Mouse (Mus musculus) midbrain, embryonic 14.5 days (tissue): ENCODE results near the gene Gm42417. TPM values are rescaled to one million over a fixed set of nuclear protein-coding genes. Genes with fewer than 3 reads are reported as not detected.

Source experiments
- ATAC-seq: fragments of 200-750 bp; cut with Nextera tagmentation; 2 replicates; pipeline ENCODE4 v1.8.0; 2017; ENCODE audit warnings: moderate number of reproducible peaks, moderate library complexity; ENCODE audit not compliant: low FRiP score, low TSS enrichment
- DNase-seq: peaks from one replicate; pipeline ENCODE4 v3.0.0-alpha.2; 2015
- H3K27ac ChIP-seq: fragments of 300-500 bp; sonication (generic); replicated peaks from 2 replicates; pipeline ENCODE4 v1.5.1; 2014; ENCODE audit warnings: mild to moderate bottlenecking, low read depth, low read length, moderate library complexity
- H3K27me3 ChIP-seq: fragments of 300-500 bp; sonication (generic); 2 replicates; pipeline ENCODE4 v1.6.1; 2014; ENCODE audit warnings: low read length, control low read depth, mixed read lengths; ENCODE audit not compliant: control insufficient read depth, insufficient read depth
- H3K36me3 ChIP-seq: fragments of 300-500 bp; sonication (generic); 2 replicates; pipeline ENCODE4 v1.6.1; 2014; ENCODE audit warnings: low read length, control low read depth; ENCODE audit not compliant: control insufficient read depth, insufficient read depth
- H3K4me1 ChIP-seq: fragments of 300-500 bp; sonication (generic); 2 replicates; pipeline ENCODE4 v1.6.1; 2014; ENCODE audit warnings: mild to moderate bottlenecking, antibody characterized with exemption, low read length, control low read depth; ENCODE audit not compliant: control insufficient read depth, insufficient read depth
- H3K4me2 ChIP-seq: fragments of 300-500 bp; sonication (generic); 2 replicates; pipeline ENCODE4 v1.6.1; 2014; ENCODE audit warnings: mild to moderate bottlenecking, low read length, moderate library complexity
- H3K4me3 ChIP-seq: fragments of 300-500 bp; sonication (generic); replicated peaks from 2 replicates; pipeline ENCODE4 v1.5.1; 2014; ENCODE audit warnings: low read depth, low read length
- H3K9ac ChIP-seq: fragments of 300-500 bp; sonication (generic); replicated peaks from 2 replicates; pipeline ENCODE4 v1.6.1; 2014; ENCODE audit warnings: mild to moderate bottlenecking, low read length, moderate library complexity
- H3K9me3 ChIP-seq: fragments of 300-500 bp; sonication (generic); 2 replicates; pipeline ENCODE4 v1.6.1; 2016; ENCODE audit warnings: low read length, control low read depth, mixed read lengths; ENCODE audit not compliant: control insufficient read depth
- WGBS: fragments of 180-500 bp; shearing (Covaris S2); extraction: QIAGEN DNeasy Blood & Tissue Kit; methylation state at CpG from one replicate; pipeline ENCODE4 v1.1.7; 2014; 5-methylcytosine and 5-hydroxymethylcytosine counted together
- polyA plus RNA-seq: library from polyadenylated mRNA; unstranded; fragments of >200 nt; fragmentation: Nextera tagmentation; extraction: Ambion mirVana; gene quantifications from 2 replicates; pipeline ENCODE4 v1.2.1, GENCODE M21; 2014

The Gm42417 gene
- polyA plus RNA-seq, 1 experiment from 2014 or later = not detected

- H3K4me1 ChIP-seq = peaks cover 19% of the 10 kb centered on the region
- no peaks in the 10 kb centered on the region for H3K36me3 ChIP-seq
- DNase-seq (no peak), ATAC-seq (no peak)
- H3K4me3 ChIP-seq = no peak overlapping the region
- H3K4me2 ChIP-seq = no peak overlapping the region
- no peak overlapping the region for H3K9ac ChIP-seq
- H3K27me3 ChIP-seq = no peaks in the 10 kb centered on the region
- H3K27ac ChIP-seq = no peak overlapping the region
- H3K9me3 ChIP-seq = no peaks in the 10 kb centered on the region
- 80% methylated on average over 6 of the region's 6 CpGs for WGBS
Measured at GRCm38 (mm10) chr1:36576991-36577675, 37.9 kb upstream of the Gm42417 start.

GRCm38 (mm10) chr1:36575347-36575746 lies 36.1 kb upstream of the Gm42417 start:
- H3K27me3 ChIP-seq = no peaks in the 10 kb centered on the region
- no peak overlapping the region for H3K4me2 ChIP-seq
- ATAC-seq (no peak), DNase-seq (no peak)
- no peaks in the 10 kb centered on the region for H3K9me3 ChIP-seq
- no peaks in the 10 kb centered on the region for H3K36me3 ChIP-seq
- 73% methylated on average over 6 of the region's 6 CpGs for WGBS
- no peak overlapping the region for H3K4me3 ChIP-seq
- peaks cover 9% of the 10 kb centered on the region for H3K4me1 ChIP-seq
- no peak overlapping the region for H3K27ac ChIP-seq
- H3K9ac ChIP-seq = no peak overlapping the region

DNA sequence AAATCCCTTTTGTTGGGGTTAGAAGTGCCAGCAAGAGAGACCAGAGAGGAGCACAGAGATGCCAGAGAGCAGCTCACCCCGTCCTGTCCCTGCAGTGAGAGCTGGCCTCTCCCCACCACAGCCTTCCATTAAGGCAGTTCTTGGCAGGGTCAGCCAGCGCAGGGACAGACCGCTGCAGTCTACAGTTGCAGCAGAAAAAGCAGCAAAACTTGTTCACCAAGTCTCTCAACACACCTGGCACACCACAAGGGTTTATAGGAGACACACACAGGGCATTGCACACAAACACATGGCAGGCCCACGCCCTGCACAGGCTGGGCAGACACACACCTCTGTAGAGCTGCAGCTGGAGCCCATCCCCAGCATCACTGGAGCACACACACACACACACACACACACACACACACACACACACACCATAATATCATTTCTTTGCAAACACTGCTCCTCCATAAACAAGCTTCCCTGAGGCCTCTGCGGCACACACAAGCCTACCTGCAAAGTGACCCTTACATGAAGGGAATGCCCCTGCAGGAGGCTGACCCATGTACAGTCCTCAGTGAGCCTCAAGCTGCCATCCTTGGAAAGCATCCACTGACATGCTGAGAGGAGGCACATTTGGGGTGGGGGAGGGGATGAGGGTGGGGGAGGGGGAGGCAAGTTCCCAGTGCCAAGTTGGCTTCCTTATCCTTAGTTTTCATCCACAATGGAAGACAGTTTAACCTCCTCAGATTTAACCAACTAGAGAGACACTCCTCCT lies 35.1 kb upstream of the Gm42417 start:
- H3K27me3 ChIP-seq = no peaks in the 10 kb centered on the region
- H3K36me3 ChIP-seq = no peaks in the 10 kb centered on the region
- no peaks in the 10 kb centered on the region; the same call in 1 of the 2 replicates for H3K4me1 ChIP-seq
- H3K4me2 ChIP-seq = no peak overlapping the region
- DNase-seq (no peak), ATAC-seq (no peak)
- H3K9ac ChIP-seq = no peak overlapping the region
- H3K4me3 ChIP-seq = no peak overlapping the region
- no peak overlapping the region for H3K27ac ChIP-seq
- WGBS = 89% methylated on average over 5 of the region's 5 CpGs
- H3K9me3 ChIP-seq = no peaks in the 10 kb centered on the region

GRCm38 (mm10) chr1:36573524-36573923 lies 34.3 kb upstream of the Gm42417 start:
- no peaks in the 10 kb centered on the region for H3K27me3 ChIP-seq
- no peaks in the 10 kb centered on the region for H3K9me3 ChIP-seq
- no peak overlapping the region for H3K4me3 ChIP-seq
- no peaks in the 10 kb centered on the region for H3K4me1 ChIP-seq
- no peak overlapping the region for H3K9ac ChIP-seq
- H3K36me3 ChIP-seq = no peaks in the 10 kb centered on the region
- no peak overlapping the region for H3K27ac ChIP-seq
- ATAC-seq (no peak), DNase-seq (no peak)
- 83% methylated on average over 8 of the region's 8 CpGs for WGBS
- H3K4me2 ChIP-seq = no peak overlapping the region

GRCm38 (mm10) chr1:36572709-36573108 lies 33.5 kb upstream of the Gm42417 start:
- ATAC-seq (no peak), DNase-seq (no peak)
- 76% methylated on average over 1 of the region's 1 CpGs for WGBS
- Histone ChIP-seq H3K4me3 (no peak overlapping the region), H3K27me3 (no peaks in the 10 kb centered on the region), H3K27ac (no peak overlapping the region), H3K4me1 (no peaks in the 10 kb centered on the region), H3K4me2 (no peak overlapping the region), H3K9ac (no peak overlapping the region), H3K36me3 (no peaks in the 10 kb centered on the region), H3K9me3 (no peaks in the 10 kb centered on the region)

DNA sequence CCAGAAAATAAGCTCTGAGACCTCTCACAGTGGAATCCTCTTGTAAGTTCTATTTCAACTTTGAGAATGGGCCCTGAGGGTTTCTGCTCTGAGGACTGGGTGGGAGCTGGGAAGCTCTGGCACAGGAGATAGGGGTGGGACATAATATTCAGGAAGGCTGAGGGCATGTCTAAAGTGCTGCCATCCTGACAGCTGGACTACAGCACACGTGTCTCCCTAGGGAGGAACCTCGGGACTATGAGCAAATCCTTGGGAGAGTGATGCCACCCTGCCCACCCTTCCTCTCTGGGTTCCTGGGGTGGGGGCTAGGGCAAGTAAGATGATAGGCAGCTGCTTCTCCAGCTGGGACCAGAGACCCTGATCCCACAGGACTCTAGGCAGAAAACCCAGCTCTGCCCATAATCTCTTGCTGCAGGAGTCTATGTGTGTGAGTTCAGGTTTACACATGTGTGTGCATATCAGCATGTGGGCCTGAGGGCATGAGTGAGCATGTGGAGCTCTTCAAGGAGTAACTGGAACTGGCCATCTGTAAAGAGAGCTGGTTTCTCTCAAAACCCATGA lies 33.0 kb upstream of the Gm42417 start:
- no peak overlapping the region for H3K9ac ChIP-seq
- no peaks in the 10 kb centered on the region for H3K36me3 ChIP-seq
- no peak overlapping the region for H3K27ac ChIP-seq
- no peak overlapping the region for H3K4me2 ChIP-seq
- WGBS = 76% methylated on average over 2 of the region's 2 CpGs
- no peaks in the 10 kb centered on the region for H3K27me3 ChIP-seq
- H3K4me3 ChIP-seq = no peak overlapping the region
- H3K4me1 ChIP-seq = no peaks in the 10 kb centered on the region
- no peaks in the 10 kb centered on the region for H3K9me3 ChIP-seq
- no peak for DNase-seq
- ATAC-seq = no peak

DNA sequence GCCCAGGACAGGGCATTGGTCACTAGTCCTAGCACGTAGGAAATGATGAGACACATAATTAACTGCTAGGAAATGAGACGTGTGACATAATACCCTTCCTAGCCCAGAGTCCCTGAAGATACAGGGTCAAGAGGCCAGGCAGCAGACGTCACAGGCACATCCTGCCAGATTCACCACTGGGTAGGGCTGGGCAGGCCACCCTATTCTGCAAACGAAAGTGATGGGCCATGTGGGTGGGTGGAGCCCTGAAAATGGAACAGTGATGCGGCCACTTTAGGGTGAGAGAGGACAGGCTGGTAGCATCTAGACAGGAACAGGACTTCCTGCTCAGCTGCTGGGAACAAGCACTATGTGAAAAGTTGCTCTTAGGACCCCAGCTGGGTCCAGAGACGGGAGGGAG lies 32.4 kb upstream of the Gm42417 start:
- 54% methylated on average over 6 of the region's 6 CpGs for WGBS
- no peak for ATAC-seq
- H3K9ac ChIP-seq = no peak overlapping the region
- no peak overlapping the region for H3K4me3 ChIP-seq
- H3K27me3 ChIP-seq = no peaks in the 10 kb centered on the region
- DNase-seq = no peak
- no peaks in the 10 kb centered on the region for H3K36me3 ChIP-seq
- H3K27ac ChIP-seq = no peak overlapping the region
- no peak overlapping the region for H3K4me2 ChIP-seq
- H3K4me1 ChIP-seq = no peaks in the 10 kb centered on the region
- H3K9me3 ChIP-seq = no peaks in the 10 kb centered on the region

- Histone ChIP-seq H3K4me3 (no peak overlapping the region), H3K9ac (no peak overlapping the region), H3K27me3 (no peaks in the 10 kb centered on the region), H3K36me3 (no peaks in the 10 kb centered on the region), H3K4me2 (no peak overlapping the region), H3K4me1 (no peaks in the 10 kb centered on the region), H3K27ac (no peak overlapping the region), H3K9me3 (no peaks in the 10 kb centered on the region)
- ATAC-seq (no peak), DNase-seq (no peak)
- 92% methylated on average over 5 of the region's 5 CpGs for WGBS
Measured at GRCm38 (mm10) chr1:36570320-36570719, 31.1 kb upstream of the Gm42417 start.
